Mouse (Mus musculus) CH12.LX (cell line): ENCODE measurements at regions not wholly inside any gene's neighbourhood (a gene's known extent, or its start where the extent isn't known, plus 50 kb on each side); places are given as distances from the start of the nearest gene placed in this dataset.

ENCODE experiments used
- CTCF ChIP-seq, 2 experiments: IDR thresholded peaks in 1 of 2; conservative IDR thresholded peaks in 1 of 2; 2 replicates each; pipeline ENCODE4 v1.5.1; 2011 to 2012; ENCODE audit warnings: low read depth in 2 of 2, low read length in 2 of 2, improper control_type of control experiment in 1 of 2, inconsistent platforms in 1 of 2, mild to moderate bottlenecking in 1 of 2, moderate library complexity in 1 of 2
- E2F4 ChIP-seq: IDR thresholded peaks from 2 replicates; pipeline ENCODE4 v1.6.1; 2011; ENCODE audit warnings: low read depth, low read length, improper control_type of control experiment; ENCODE audit not compliant: insufficient replicate concordance
- HCFC1 ChIP-seq: IDR thresholded peaks from 2 replicates; pipeline ENCODE4 v1.6.1; 2012; ENCODE audit warnings: low read depth, mild to moderate bottlenecking, inconsistent platforms, low read length, improper control_type of control experiment
- MEF2A ChIP-seq: IDR thresholded peaks from 2 replicates; pipeline ENCODE4 v1.6.1; 2014; ENCODE audit warnings: low read depth, mild to moderate bottlenecking, inconsistent platforms, low read length, improper control_type of control experiment, borderline replicate concordance
- NELFE ChIP-seq: IDR thresholded peaks from 2 replicates; pipeline ENCODE4 v1.6.1; 2011; ENCODE audit warnings: low read depth, low read length, improper control_type of control experiment
- POLR2A ChIP-seq: IDR thresholded peaks from 2 replicates; pipeline ENCODE4 v1.6.1; 2011; ENCODE audit warnings: low read depth, mild to moderate bottlenecking, improper control_type of control experiment, low read length
- TBP ChIP-seq: conservative IDR thresholded peaks from 2 replicates; pipeline ENCODE4 v1.6.1; 2011; ENCODE audit warnings: low read depth, low read length, improper control_type of control experiment
- USF1 ChIP-seq: IDR thresholded peaks from 2 replicates; pipeline ENCODE4 v1.6.1; 2014; ENCODE audit warnings: low read depth, mild to moderate bottlenecking, inconsistent platforms, low read length, improper control_type of control experiment

GRCm38 (mm10) chr2:48612251-48612650 is 201.7 kb upstream of the Acvr2a start:
- TF ChIP-seq CTCF (conservative IDR thresholded peaks at IDR 0.05 in 1 of 2, IDR thresholded peaks at IDR 0.05 in 1 of 2; ENCODE audit: low read depth in 2 of 2, low read length in 2 of 2) = no peak
- TF ChIP-seq MEF2A = no peak
- TF ChIP-seq TBP = no peak
- no peak for TF ChIP-seq NELFE
- no peak for TF ChIP-seq POLR2A
- TF ChIP-seq E2F4 = no peak
- no peak for TF ChIP-seq USF1
- TF ChIP-seq HCFC1 = no peak
